Mouse (Mus musculus) liver, embryonic 16.5 days (tissue): ENCODE results near the gene March7. TPM values are rescaled to one million over a fixed set of nuclear protein-coding genes. Genes with fewer than 3 reads are reported as not detected.

Experiments
- ATAC-seq: fragments of 200-750 bp; cut with Nextera tagmentation; 2 replicates; pipeline ENCODE4 v1.8.0; 2017; ENCODE audit warnings: low read depth, mild to moderate bottlenecking, moderate number of reproducible peaks, moderate library complexity
- H3K27ac ChIP-seq: fragments of 300-500 bp; sonication (generic); 2 replicates; pipeline ENCODE4 v1.5.1; 2014; ENCODE audit warnings: mild to moderate bottlenecking, low read length
- H3K27me3 ChIP-seq: fragments of 300-500 bp; sonication (generic); 2 replicates; pipeline ENCODE4 v1.6.1; 2014; ENCODE audit warnings: low read depth, low read length, mixed read lengths; ENCODE audit not compliant: control insufficient read depth, insufficient read depth
- H3K36me3 ChIP-seq: fragments of 300-500 bp; sonication (generic); 2 replicates; pipeline ENCODE4 v1.6.1; 2014; ENCODE audit warnings: mild to moderate bottlenecking; ENCODE audit not compliant: control insufficient read depth, insufficient read depth
- H3K4me1 ChIP-seq: fragments of 300-500 bp; sonication (generic); 2 replicates; pipeline ENCODE4 v1.6.1; 2014; ENCODE audit warnings: low read depth, low read length, mixed read lengths; ENCODE audit not compliant: control insufficient read depth
- H3K4me2 ChIP-seq: fragments of 300-500 bp; sonication (generic); 2 replicates; pipeline ENCODE4 v1.6.1; 2014; ENCODE audit warnings: low read depth, low read length, mixed read lengths
- H3K4me3 ChIP-seq: fragments of 300-500 bp; sonication (generic); 2 replicates; pipeline ENCODE4 v1.5.1; 2014; ENCODE audit warnings: low read depth, mild to moderate bottlenecking, low read length
- H3K9ac ChIP-seq: fragments of 300-500 bp; sonication (generic); 2 replicates; pipeline ENCODE4 v1.6.1; 2014; ENCODE audit warnings: low read depth, low read length
- H3K9me3 ChIP-seq: fragments of 300-500 bp; sonication (generic); replicated peaks from 2 replicates; pipeline ENCODE4 v1.6.1; 2016; ENCODE audit warnings: low read length; ENCODE audit not compliant: control insufficient read depth
- WGBS: fragments of 180-500 bp; shearing (Covaris S2); extraction: QIAGEN DNeasy Blood & Tissue Kit; methylation state at CpG from one replicate; pipeline ENCODE4 v1.1.7; 2014; ENCODE audit not compliant: insufficient replicate concordance; 5-methylcytosine and 5-hydroxymethylcytosine counted together
- polyA plus RNA-seq: library from polyadenylated mRNA; unstranded; fragments of >200 nt; fragmentation: Nextera tagmentation; extraction: Ambion mirVana; gene quantifications from 2 replicates; pipeline ENCODE4 v1.2.1, GENCODE M21; 2015

March7 gene
- polyA plus RNA-seq = 20.9 and 21.1 TPM in 2 replicates

DNA sequence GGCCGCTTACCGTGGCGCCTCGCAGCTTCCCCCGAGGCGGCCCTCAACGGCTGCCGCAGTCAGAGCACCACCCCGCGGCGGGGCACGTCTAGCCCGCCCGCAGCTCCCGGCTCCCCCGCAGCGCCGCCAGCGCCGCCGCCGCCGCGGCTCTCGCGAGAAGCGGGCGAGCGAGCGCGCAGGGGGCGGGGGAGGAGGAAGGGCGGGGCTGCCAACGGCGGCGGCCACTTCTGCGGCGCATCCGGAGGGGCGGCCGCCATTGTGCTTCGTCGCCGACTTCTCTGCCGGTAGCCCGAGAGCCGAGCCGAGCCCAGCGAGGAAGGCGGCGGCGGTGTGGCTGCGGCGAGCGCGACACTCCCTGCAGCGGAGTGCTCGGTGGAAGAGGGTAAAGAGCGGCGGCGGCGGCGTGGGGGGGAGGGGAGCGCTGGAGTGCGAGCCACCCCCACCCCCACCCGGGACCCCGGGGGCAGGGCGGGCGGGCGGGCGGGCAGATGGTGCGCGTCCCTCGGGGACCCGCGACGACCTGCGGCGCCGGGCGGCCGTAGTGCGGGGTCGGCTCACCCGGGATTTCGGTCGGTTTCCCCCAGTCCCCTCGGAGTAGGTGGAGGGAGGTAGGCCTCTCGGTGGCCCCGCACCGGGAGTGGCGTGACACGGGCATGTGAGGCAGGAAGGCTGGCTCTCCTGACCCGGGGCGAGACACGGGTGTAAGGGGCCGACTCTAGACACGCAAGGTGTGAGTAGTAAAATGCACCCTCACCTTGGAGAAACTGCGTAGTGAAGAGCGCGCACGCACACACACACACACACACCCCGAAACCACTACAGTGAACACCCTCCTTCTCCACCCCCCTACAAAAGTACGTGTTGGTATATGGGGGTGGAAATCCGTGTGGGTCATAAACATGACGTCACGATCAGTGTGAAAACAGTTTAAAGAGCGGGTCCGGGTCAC, at the start of gene March7, which contains the start of gene Baz2b:
March7 (plus strand) TSS at position 185 of the 949 bp plus-strand sequence.
Baz2b (minus strand) TSS at position 137 of the 949 bp plus-strand sequence.
- Histone ChIP-seq H3K4me1 (peaks cover 34% of the 10 kb centered on the region), H3K4me3 (peak within 1 kb of the TSS; percentile 93), H3K9me3 (no peaks in the 10 kb centered on the region), H3K27me3 (no peaks in the 10 kb centered on the region), H3K27ac (peak within 1 kb of the TSS; percentile 94), H3K36me3 (peaks cover 4% of the 10 kb centered on the region), H3K9ac (peak within 1 kb of the TSS; percentile 97), H3K4me2 (peak within 1 kb of the TSS; percentile 85)
- WGBS = under 1% methylated on average over 62 of the region's 109 CpGs
- peak; percentile 95 for ATAC-seq

DNA sequence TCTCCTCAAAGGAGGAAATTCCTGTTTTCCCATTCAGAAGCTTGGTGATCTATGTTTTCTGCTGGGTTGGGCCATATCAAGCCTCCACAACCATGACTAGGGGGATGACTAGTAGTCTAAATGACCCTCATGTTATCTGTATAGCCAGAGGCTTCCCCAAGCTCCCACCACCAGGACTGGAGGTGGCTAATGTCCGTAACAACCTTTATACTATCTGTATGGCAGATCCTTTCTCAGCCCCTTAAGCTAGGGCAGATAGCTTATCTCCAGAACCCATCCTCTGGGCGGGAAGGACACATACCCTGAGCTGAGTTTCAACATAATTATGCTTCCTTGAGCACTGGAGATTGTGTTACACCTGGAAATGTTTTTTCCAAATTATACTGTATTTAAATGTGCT, 45.9 kb upstream of the March7 start:
- Histone ChIP-seq H3K36me3 (no peaks in the 10 kb centered on the region), H3K4me3 (no peak overlapping the region), H3K9ac (no peak overlapping the region), H3K4me1 (peaks cover 9% of the 10 kb centered on the region), H3K27ac (peak overlapping the region; percentile 61), H3K4me2 (peak overlapping the region; percentile 36), H3K27me3 (no peaks in the 10 kb centered on the region), H3K9me3 (no peaks in the 10 kb centered on the region)
- 31% methylated on average over 2 of the region's 2 CpGs for WGBS
- peak; percentile 95 for ATAC-seq

GRCm38 (mm10) chr2:60165679-60166078, 44.0 kb upstream of the March7 start:
- Histone ChIP-seq H3K4me2 (no peak overlapping the region), H3K9me3 (no peaks in the 10 kb centered on the region), H3K27ac (no peak overlapping the region), H3K36me3 (no peaks in the 10 kb centered on the region), H3K9ac (no peak overlapping the region), H3K4me3 (no peak overlapping the region), H3K4me1 (peaks cover 9% of the 10 kb centered on the region), H3K27me3 (no peaks in the 10 kb centered on the region)
- 81% methylated on average over 11 of the region's 11 CpGs for WGBS
- ATAC-seq = no peak

DNA sequence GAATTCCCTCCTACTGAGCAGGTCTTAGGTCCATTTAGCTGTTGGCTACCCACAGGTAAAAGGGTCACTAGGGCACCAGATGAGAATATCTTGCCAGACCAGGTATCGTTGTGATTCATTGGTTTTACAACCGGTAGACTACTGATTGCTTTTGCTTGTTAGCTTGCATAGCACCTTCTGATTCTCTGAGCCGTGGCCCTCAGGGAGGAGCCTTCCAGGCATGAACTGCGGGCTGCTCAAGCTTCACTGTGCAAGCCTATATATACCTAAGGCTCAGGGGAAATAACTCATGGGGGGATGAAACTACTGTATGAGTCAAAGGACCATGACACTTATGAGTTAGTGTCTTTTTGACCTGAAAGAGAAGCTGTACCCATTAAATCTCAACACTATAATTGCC, 42.8 kb upstream of the March7 start:
- no peaks in the 10 kb centered on the region for H3K9me3 ChIP-seq
- no peak overlapping the region for H3K9ac ChIP-seq
- H3K4me1 ChIP-seq = peaks cover 9% of the 10 kb centered on the region
- WGBS = 76% methylated on average over 4 of the region's 4 CpGs
- no peak for ATAC-seq
- no peak overlapping the region for H3K4me3 ChIP-seq
- H3K27ac ChIP-seq = no peak overlapping the region
- H3K4me2 ChIP-seq = no peak overlapping the region
- no peaks in the 10 kb centered on the region for H3K36me3 ChIP-seq
- no peaks in the 10 kb centered on the region for H3K27me3 ChIP-seq

- no peak overlapping the region for H3K4me3 ChIP-seq
- no peak overlapping the region for H3K27ac ChIP-seq
- no peaks in the 10 kb centered on the region; the same call in 1 of the 2 replicates for H3K4me1 ChIP-seq
- no peak overlapping the region for H3K4me2 ChIP-seq
- WGBS = 53% methylated on average over 7 of the region's 7 CpGs
- H3K27me3 ChIP-seq = no peaks in the 10 kb centered on the region
- peak; percentile 24; the same call in 1 of the 2 replicates for ATAC-seq
- no peak overlapping the region for H3K9ac ChIP-seq
- no peaks in the 10 kb centered on the region for H3K36me3 ChIP-seq
- H3K9me3 ChIP-seq = no peaks in the 10 kb centered on the region
Observed at GRCm38 (mm10) chr2:60171786-60172530, 37.7 kb upstream of the March7 start.

- H3K4me2 ChIP-seq = no peak overlapping the region
- no peak overlapping the region for H3K9ac ChIP-seq
- no peaks in the 10 kb centered on the region for H3K27me3 ChIP-seq
- H3K36me3 ChIP-seq = no peaks in the 10 kb centered on the region
- peak; percentile 35 for ATAC-seq
- H3K4me1 ChIP-seq = no peaks in the 10 kb centered on the region; the same call in 1 of the 2 replicates
- 29% methylated on average over 2 of the region's 2 CpGs for WGBS
- H3K27ac ChIP-seq = 0 out of 2 replicates have a peak overlapping the region, but pooled peaks have one; percentile 33
- no peaks in the 10 kb centered on the region for H3K9me3 ChIP-seq
- no peak overlapping the region for H3K4me3 ChIP-seq
Observed at GRCm38 (mm10) chr2:60172531-60172914, 37.2 kb upstream of the March7 start.

DNA sequence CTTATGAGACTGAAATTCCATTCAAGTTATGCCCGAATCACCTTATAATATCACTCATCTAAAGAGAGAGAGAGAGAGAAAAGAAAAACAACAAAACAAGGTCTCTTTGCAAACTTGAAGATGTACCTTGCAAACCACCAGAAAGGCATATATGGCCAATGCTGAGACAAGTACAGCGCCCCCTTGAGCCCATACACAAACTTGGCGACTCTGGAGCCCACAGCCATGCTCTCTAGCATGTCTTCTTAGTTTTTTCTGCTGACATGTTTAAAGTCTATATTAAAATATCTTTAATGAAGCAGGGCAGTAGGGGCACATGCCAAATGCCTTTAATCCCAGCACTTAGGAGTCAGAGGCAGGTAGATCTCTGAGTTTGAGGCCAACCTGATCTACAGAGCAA, 36.5 kb upstream of the March7 start:
- Histone ChIP-seq H3K27ac (no peak overlapping the region), H3K9ac (no peak overlapping the region), H3K9me3 (no peaks in the 10 kb centered on the region), H3K4me2 (no peak overlapping the region), H3K36me3 (no peaks in the 10 kb centered on the region), H3K4me1 (no peaks in the 10 kb centered on the region; the same call in 1 of the 2 replicates), H3K27me3 (no peaks in the 10 kb centered on the region), H3K4me3 (no peak overlapping the region)
- 48% methylated on average over 3 of the region's 3 CpGs for WGBS
- no peak for ATAC-seq

DNA sequence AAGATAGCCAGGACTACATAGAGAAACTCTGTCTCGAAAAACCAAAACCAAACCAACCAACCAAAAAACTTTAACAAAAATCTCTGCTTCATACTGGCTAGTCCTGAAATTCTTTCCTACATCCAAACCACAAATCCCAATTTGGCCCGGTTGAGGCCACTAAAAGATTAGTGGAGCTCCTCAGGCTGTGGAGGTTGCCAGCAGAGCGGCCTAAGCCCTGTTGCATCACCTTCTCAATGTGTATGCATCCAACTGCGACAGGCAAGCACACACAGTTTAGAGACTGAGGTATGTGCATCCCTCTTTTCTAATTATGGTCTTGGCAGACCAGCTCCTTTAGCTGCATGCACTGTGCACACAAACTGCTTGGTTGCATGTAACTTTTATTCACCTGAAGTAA, 36.1 kb upstream of the March7 start:
- ATAC-seq = no peak

More for the DNA sequence above, 36.1 kb upstream of the March7 start:
- Histone ChIP-seq H3K27ac (no peak overlapping the region), H3K4me1 (no peaks in the 10 kb centered on the region; the same call in 1 of the 2 replicates), H3K9me3 (no peaks in the 10 kb centered on the region), H3K9ac (no peak overlapping the region), H3K4me3 (no peak overlapping the region), H3K4me2 (no peak overlapping the region), H3K27me3 (no peaks in the 10 kb centered on the region), H3K36me3 (no peaks in the 10 kb centered on the region)
- WGBS = 80% methylated on average over 4 of the region's 4 CpGs
